Mouse (Mus musculus): Measurements from ENCODE around the gene Sppl2b.
A peak's percentile ranks its signal among the peaks of the same experiment; 100 is the strongest.

Sppl2b gene

GRCm38 (mm10) chr10:80897861-80898510 lies 42.9 kb downstream of the Sppl2b start:
- DNase-seq (ENCODE audit: low spot score in 2 of 2) = peak in 1 of 2 experiments; percentile 70

GRCm38 (mm10) chr10:80899074-80899473 lies 44.0 kb downstream of the Sppl2b start:
- DNase-seq (ENCODE audit: low spot score in 2 of 2) = no peak

- no peak for DNase-seq (ENCODE audit: low spot score in 2 of 2)
These were observed 44.7 kb downstream of the Sppl2b start for GRCm38 (mm10) chr10:80899591-80900317.

GRCm38 (mm10) chr10:80900318-80901247 lies 45.5 kb downstream of the Sppl2b start, which contains the start of gene Timm13:
Gene Timm13, minus strand, starts transcription at chr10:80900969.
- DNase-seq (ENCODE audit: low spot score in 2 of 2) = peak; percentile 99 to 100

GRCm38 (mm10) chr10:80901409-80902272 lies 46.6 kb downstream of the Sppl2b start:
- DNase-seq (ENCODE audit: low spot score in 2 of 2) = no peak

- no peak for DNase-seq (ENCODE audit: low spot score in 2 of 2)
These were observed 47.3 kb downstream of the Sppl2b start for GRCm38 (mm10) chr10:80902273-80902940.

- DNase-seq (ENCODE audit: low spot score in 2 of 2) = no peak
These were observed 48.2 kb downstream of the Sppl2b start for GRCm38 (mm10) chr10:80903282-80903681.

GRCm38 (mm10) chr10:80904004-80904693 lies 49.1 kb downstream of the Sppl2b start:
- DNase-seq (ENCODE audit: low spot score in 2 of 2) = no peak

- no peak for DNase-seq (ENCODE audit: low spot score in 2 of 2)
These were observed 49.6 kb downstream of the Sppl2b start for GRCm38 (mm10) chr10:80904709-80905108.

- no peak for DNase-seq (ENCODE audit: low spot score in 2 of 2)
These were observed 54.5 kb downstream of the Sppl2b start for GRCm38 (mm10) chr10:80909375-80910162.

GRCm38 (mm10) chr10:80911354-80911753 lies 56.3 kb downstream of the Sppl2b start:
- no peak for DNase-seq (ENCODE audit: low spot score in 2 of 2)

- DNase-seq (ENCODE audit: low spot score in 2 of 2) = no peak
These were observed 56.8 kb downstream of the Sppl2b start for GRCm38 (mm10) chr10:80911891-80912290.

- DNase-seq (ENCODE audit: low spot score in 2 of 2) = no peak
These were observed 58.4 kb downstream of the Sppl2b start for GRCm38 (mm10) chr10:80913364-80914011.

- no peak for DNase-seq (ENCODE audit: low spot score in 2 of 2)
These were observed 59.2 kb downstream of the Sppl2b start for GRCm38 (mm10) chr10:80914253-80914656.

- no peak for DNase-seq (ENCODE audit: low spot score in 2 of 2)
These were observed 60.2 kb downstream of the Sppl2b start for GRCm38 (mm10) chr10:80915260-80915659.

GRCm38 (mm10) chr10:80915736-80916135 lies 60.7 kb downstream of the Sppl2b start:
- DNase-seq (ENCODE audit: low spot score in 2 of 2) = no peak

GRCm38 (mm10) chr10:80917336-80917778 lies 62.3 kb downstream of the Sppl2b start:
- DNase-seq (ENCODE audit: low spot score in 2 of 2) = no peak

- DNase-seq (ENCODE audit: low spot score in 2 of 2) = peak; percentile 70 to 85
These were observed 62.8 kb downstream of the Sppl2b start, which contains the start of gene Lmnb2 for GRCm38 (mm10) chr10:80917779-80918434. Gene Lmnb2, minus strand, starts transcription at chr10:80918245.
